Mouse (Mus musculus): Measurements from ENCODE around the gene Slc30a10. TPM values are rescaled to one million over a fixed set of nuclear protein-coding genes. Genes with fewer than 3 reads are reported as not detected.

The Slc30a10 gene
- total and polyA plus RNA-seq, 3 experiments = not detected

GRCm38 (mm10) chr1:185438841-185439580 lies 15.6 kb upstream of the Slc30a10 start:
- Histone ChIP-seq H3K4me1 (ENCODE audit: control insufficient read depth in 1 of 2, insufficient read depth in 2 of 2) (peaks cover 7 to 12% of the 10 kb centered on the region in 2 experiments; a peak in 3 of 4 replicates), H3K9me3 (replicated peaks; ENCODE audit: low read length) (no peaks in the 10 kb centered on the region), H3K27ac (ENCODE audit: insufficient read depth, low read depth) (no peak overlapping the region), H3K4me2 (ENCODE audit: insufficient read depth, low read depth, poor library complexity, severe bottlenecking) (no peak overlapping the region), H3K36me3 (replicated peaks in 1 of 2; ENCODE audit: control insufficient read depth in 1 of 2, insufficient read depth in 1 of 2, low read length in 1 of 2) (no peaks in the 10 kb centered on the region), H3K27me3 (replicated peaks) (no peaks in the 10 kb centered on the region), H3K4me3 (replicated peaks in 1 of 3; ENCODE audit: low read depth in 2 of 3, low read length in 2 of 3, poor library complexity in 1 of 3) (no peak overlapping the region), H3K9ac (ENCODE audit: insufficient read depth, low read depth) (no peak overlapping the region), H3K79me2 (replicated peaks; ENCODE audit: control insufficient read depth, extremely low read depth, insufficient read depth, poor library complexity, severe bottlenecking) (no peaks in the 10 kb centered on the region)
- in situ Hi-C loops (cut with MboI; ENCODE audit: low pct_ligation_motif_present, low pct_unique_long_range_greater_than_20kb, low sequenced_read_pairs) (no loop called here), dilution Hi-C loops (cut with MboI; ENCODE audit: extremely low pct_ligation_motif_present, extremely low pct_unique_long_range_greater_than_20kb, low sequenced_read_pairs) (no loop called here)
- TF ChIP-seq SIN3A (IDR thresholded peaks at IDR 0.05; ENCODE audit: low read length) (no peak), CTCF (conservative IDR thresholded peaks at IDR 0.05 in 1 of 2, IDR thresholded peaks at IDR 0.05 in 1 of 2; ENCODE audit: low read depth in 2 of 2, low read length in 2 of 2) (peak in 1 of 2 experiments; percentile 26; a peak in 2 of 4 replicates), POLR2A (IDR thresholded peaks at IDR 0.05; ENCODE audit: low read depth, low read length) (no peak), EP300 (IDR thresholded peaks at IDR 0.05; ENCODE audit: low read length) (no peak)
- no peak for DNase-seq (ENCODE audit: extremely low read depth)

DNA sequence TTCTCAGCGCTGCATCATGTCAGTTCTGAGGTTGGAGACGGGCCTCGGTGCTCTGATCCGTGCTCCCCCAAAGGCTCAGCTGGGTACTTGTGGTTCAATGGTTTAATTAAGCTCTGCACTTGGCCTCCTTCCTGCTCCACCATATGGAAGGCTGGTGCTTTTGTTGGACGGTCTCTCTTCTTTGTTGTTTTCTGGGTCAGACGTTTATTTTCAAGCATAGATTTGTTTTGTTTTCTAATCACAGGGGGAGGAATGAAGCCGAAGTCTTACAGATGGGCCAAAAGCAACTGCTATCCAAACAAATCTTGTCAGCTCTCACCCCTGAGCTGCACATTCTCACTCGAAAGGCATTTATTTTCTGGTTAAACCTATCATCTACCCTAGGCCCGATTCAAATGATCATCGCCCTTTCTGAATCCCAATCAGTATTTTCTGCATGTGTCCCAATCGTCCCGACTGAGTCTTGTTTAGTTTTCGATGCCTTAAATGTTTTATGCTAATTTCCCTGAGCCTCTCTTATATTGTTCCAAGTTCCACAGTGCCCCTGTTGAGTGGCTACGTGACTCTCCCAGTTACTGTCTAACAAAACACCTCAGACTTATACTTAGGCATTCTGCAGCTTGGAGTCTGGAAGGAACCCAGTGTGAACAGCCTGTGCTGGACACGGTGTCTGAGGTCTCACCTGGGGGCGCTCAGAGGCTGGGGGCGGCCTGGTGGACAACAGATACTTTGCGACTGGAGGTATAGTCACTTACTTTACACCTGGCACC lies 12.8 kb upstream of the Slc30a10 start:
- TF ChIP-seq ZC3H11A (IDR thresholded peaks at IDR 0.05; ENCODE audit: low read depth, low read length) (no peak), RAD21 (IDR thresholded peaks at IDR 0.05; ENCODE audit: low read depth, low read length) (no peak), IRF4 (IDR thresholded peaks at IDR 0.05; ENCODE audit: low read depth, low read length) (no peak), RCOR1 (conservative IDR thresholded peaks at IDR 0.05; ENCODE audit: low read depth, low read length) (no peak), KAT2A (IDR thresholded peaks at IDR 0.05; ENCODE audit: insufficient replicate concordance, low read length) (no peak)
- dilution Hi-C loops (cut with MboI; ENCODE audit: extremely low pct_ligation_motif_present, extremely low pct_unique_long_range_greater_than_20kb, low sequenced_read_pairs) = no loop called here

GRCm38 (mm10) chr1:185448936-185449335 lies 5.7 kb upstream of the Slc30a10 start:
- H3K27me3 ChIP-seq (replicated peaks) = no peaks in the 10 kb centered on the region
- no peaks in the 10 kb centered on the region for H3K9me3 ChIP-seq (replicated peaks; ENCODE audit: low read length)
- no peaks in the 10 kb centered on the region for H3K36me3 ChIP-seq (replicated peaks in 1 of 2; ENCODE audit: control insufficient read depth in 1 of 2, insufficient read depth in 1 of 2, low read length in 1 of 2)
- H3K79me2 ChIP-seq (replicated peaks; ENCODE audit: control insufficient read depth, extremely low read depth, insufficient read depth, poor library complexity, severe bottlenecking) = no peaks in the 10 kb centered on the region
- DNase-seq (ENCODE audit: extremely low read depth) = no peak
- TF ChIP-seq ZC3H11A (IDR thresholded peaks at IDR 0.05; ENCODE audit: low read depth, low read length) (no peak), MAZ (IDR thresholded peaks at IDR 0.05; ENCODE audit: low read depth, low read length) (no peak), IRF4 (IDR thresholded peaks at IDR 0.05; ENCODE audit: low read depth, low read length) (no peak), CHD2 (IDR thresholded peaks at IDR 0.05; ENCODE audit: low read length) (no peak)
- dilution Hi-C loops (cut with MboI; ENCODE audit: extremely low pct_ligation_motif_present, extremely low pct_unique_long_range_greater_than_20kb, low sequenced_read_pairs) = no loop called here
- H3K4me1 ChIP-seq (ENCODE audit: control insufficient read depth in 1 of 2, insufficient read depth in 2 of 2) = 0 out of 4 replicates have a peak, but pooled peaks cover 0 to 2% of the 10 kb centered on the region in 2 experiments
- no peak overlapping the region for H3K27ac ChIP-seq (ENCODE audit: insufficient read depth, low read depth)
- no peak overlapping the region for H3K4me3 ChIP-seq (replicated peaks in 1 of 3; ENCODE audit: low read depth in 2 of 3, low read length in 2 of 3, poor library complexity in 1 of 3)
- H3K4me2 ChIP-seq (ENCODE audit: insufficient read depth, low read depth, poor library complexity, severe bottlenecking) = no peak overlapping the region
- no peak overlapping the region for H3K9ac ChIP-seq (ENCODE audit: insufficient read depth, low read depth)
- in situ Hi-C loops (cut with MboI; ENCODE audit: low pct_ligation_motif_present, low pct_unique_long_range_greater_than_20kb, low sequenced_read_pairs) = no loop called here

More for the DNA sequence above, 12.8 kb upstream of the Slc30a10 start:
- no peak overlapping the region for H3K27ac ChIP-seq (ENCODE audit: insufficient read depth, low read depth)
- H3K36me3 ChIP-seq (replicated peaks in 1 of 2; ENCODE audit: control insufficient read depth in 1 of 2, insufficient read depth in 1 of 2, low read length in 1 of 2) = no peaks in the 10 kb centered on the region
- no peak for DNase-seq (ENCODE audit: extremely low read depth)
- H3K4me2 ChIP-seq (ENCODE audit: insufficient read depth, low read depth, poor library complexity, severe bottlenecking) = no peak overlapping the region
- peaks cover under 1 to 6% of the 10 kb centered on the region in 2 experiments; a peak in 3 of 4 replicates for H3K4me1 ChIP-seq (ENCODE audit: control insufficient read depth in 1 of 2, insufficient read depth in 2 of 2)
- no peaks in the 10 kb centered on the region for H3K27me3 ChIP-seq (replicated peaks)
- no peak overlapping the region for H3K4me3 ChIP-seq (replicated peaks in 1 of 3; ENCODE audit: low read depth in 2 of 3, low read length in 2 of 3, poor library complexity in 1 of 3)
- H3K9me3 ChIP-seq (replicated peaks; ENCODE audit: low read length) = no peaks in the 10 kb centered on the region
- in situ Hi-C loops (cut with MboI; ENCODE audit: low pct_ligation_motif_present, low pct_unique_long_range_greater_than_20kb, low sequenced_read_pairs) = no loop called here
- H3K79me2 ChIP-seq (replicated peaks; ENCODE audit: control insufficient read depth, extremely low read depth, insufficient read depth, poor library complexity, severe bottlenecking) = no peaks in the 10 kb centered on the region
- H3K9ac ChIP-seq (ENCODE audit: insufficient read depth, low read depth) = no peak overlapping the region
